Mouse (Mus musculus) small intestine, adult 2 months (tissue): Measurements from ENCODE around the gene Pik3r5. TPM values are rescaled to one million over a fixed set of nuclear protein-coding genes. Genes with fewer than 3 reads are reported as not detected.
A peak's percentile ranks its signal among the peaks of the same experiment; 100 is the strongest.

Experiments used
- H3K27ac ChIP-seq: fragments of 200-500 bp; 2 replicates; pipeline ENCODE4 v1.5.1; 2012; ENCODE audit warnings: low read depth, low read length, control low read depth, inconsistent platforms; ENCODE audit not compliant: insufficient read depth
- H3K27me3 ChIP-seq: fragments of 200-500 bp; 2 replicates; pipeline ENCODE4 v1.6.1; 2012; ENCODE audit warnings: mild to moderate bottlenecking, moderate library complexity, low read length, inconsistent platforms; ENCODE audit not compliant: control insufficient read depth, insufficient read depth
- H3K36me3 ChIP-seq: fragments of 200-500 bp; 2 replicates; pipeline ENCODE4 v1.6.1; 2012; ENCODE audit warnings: mild to moderate bottlenecking, low read length, control low read depth, inconsistent platforms; ENCODE audit not compliant: control insufficient read depth, insufficient read depth
- H3K4me1 ChIP-seq: fragments of 200-500 bp; 2 replicates; pipeline ENCODE4 v1.6.1; 2012; ENCODE audit warnings: low read length, inconsistent platforms, mixed read lengths; ENCODE audit not compliant: control insufficient read depth, insufficient read depth, insufficient read length
- H3K4me3 ChIP-seq: fragments of 200-500 bp; 2 replicates; pipeline ENCODE4 v1.5.1; 2012; ENCODE audit warnings: low read depth, mild to moderate bottlenecking, control low read depth, inconsistent platforms, low read length, moderate library complexity
- CTCF ChIP-seq: fragments of 200-500 bp; IDR thresholded peaks from 2 replicates; pipeline ENCODE4 v1.5.1; 2012; ENCODE audit warnings: low read depth, mild to moderate bottlenecking, control low read depth, inconsistent platforms, low read length, moderate library complexity, mixed read lengths; ENCODE audit not compliant: insufficient replicate concordance, insufficient read length; ENCODE audit errors: extremely low read depth
- POLR2A ChIP-seq: fragments of 200-500 bp; IDR thresholded peaks from 2 replicates; pipeline ENCODE4 v1.6.1; 2012; ENCODE audit warnings: low read depth, mild to moderate bottlenecking, control low read depth, inconsistent platforms, low read length, moderate library complexity
- WGBS: fragments of 180-500 bp; shearing (Covaris S2); methylation state at CpG from one replicate; pipeline ENCODE4 v1.1.7; 2018; 5-methylcytosine and 5-hydroxymethylcytosine counted together
- polyA plus RNA-seq: library from polyadenylated mRNA; depleted of rRNA; stranded (reverse); fragments of >200 nt; gene quantifications from 2 replicates; pipeline ENCODE4 v1.2.3, GENCODE M21; 2012

The Pik3r5 gene
- polyA plus RNA-seq, 1 experiment: 8.9 TPM

- Histone ChIP-seq H3K27ac (no peak overlapping the region), H3K27me3 (no peaks in the 10 kb centered on the region), H3K4me1 (no peaks in the 10 kb centered on the region; the same call in 1 of the 2 replicates), H3K4me3 (no peak overlapping the region), H3K36me3 (no peaks in the 10 kb centered on the region)
- TF ChIP-seq CTCF (no peak), POLR2A (no peak)
- WGBS: 83% methylated on average over 4 of the region's 4 CpGs
Measured at GRCm38 (mm10) chr11:68446547-68446946, 14.6 kb downstream of the Pik3r5 start.

- no peak for TF ChIP-seq POLR2A
- 74% methylated on average over 2 of the region's 2 CpGs for WGBS
- H3K36me3 ChIP-seq: no peaks in the 10 kb centered on the region
Measured at GRCm38 (mm10) chr11:68447242-68447641, 15.3 kb downstream of the Pik3r5 start.

GRCm38 (mm10) chr11:68448356-68448755 is 16.4 kb downstream of the Pik3r5 start:
- Histone ChIP-seq H3K36me3 (no peaks in the 10 kb centered on the region), H3K27me3 (no peaks in the 10 kb centered on the region), H3K27ac (no peak overlapping the region), H3K4me3 (no peak overlapping the region), H3K4me1 (peaks cover 3% of the 10 kb centered on the region; the same call in 1 of the 2 replicates)
- TF ChIP-seq CTCF: no peak
- WGBS: 69% methylated on average over 7 of the region's 7 CpGs

More at GRCm38 (mm10) chr11:68447242-68447641, 15.3 kb downstream of the Pik3r5 start:
- H3K27ac ChIP-seq: no peak overlapping the region
- peaks cover 3% of the 10 kb centered on the region; the same call in 1 of the 2 replicates for H3K4me1 ChIP-seq
- H3K4me3 ChIP-seq: no peak overlapping the region
- H3K27me3 ChIP-seq: no peaks in the 10 kb centered on the region

- H3K27me3 ChIP-seq: no peaks in the 10 kb centered on the region
- H3K4me3 ChIP-seq: no peak overlapping the region
- no peaks in the 10 kb centered on the region for H3K36me3 ChIP-seq
- peaks cover 3% of the 10 kb centered on the region; the same call in 1 of the 2 replicates for H3K4me1 ChIP-seq
- TF ChIP-seq POLR2A (no peak), CTCF (no peak)
- 48% methylated on average over 10 of the region's 10 CpGs for WGBS
- peak overlapping the region; percentile 71 for H3K27ac ChIP-seq
Measured at GRCm38 (mm10) chr11:68451282-68451735, 19.4 kb downstream of the Pik3r5 start.

- Histone ChIP-seq H3K36me3 (no peaks in the 10 kb centered on the region), H3K27ac (peak overlapping the region; percentile 71)
Measured at GRCm38 (mm10) chr11:68451747-68452405, 20.0 kb downstream of the Pik3r5 start.

GRCm38 (mm10) chr11:68452740-68453139 is 20.8 kb downstream of the Pik3r5 start:
- Histone ChIP-seq H3K27me3 (no peaks in the 10 kb centered on the region), H3K4me1 (peaks cover 3% of the 10 kb centered on the region; the same call in 1 of the 2 replicates), H3K4me3 (no peak overlapping the region), H3K27ac (0 out of 2 replicates have a peak overlapping the region, but pooled peaks have one; percentile 27), H3K36me3 (no peaks in the 10 kb centered on the region)
- WGBS: 70% methylated on average over 8 of the region's 8 CpGs
- TF ChIP-seq POLR2A (no peak), CTCF (no peak)

More at GRCm38 (mm10) chr11:68451747-68452405, 20.0 kb downstream of the Pik3r5 start:
- Histone ChIP-seq H3K4me3 (no peak overlapping the region), H3K27me3 (no peaks in the 10 kb centered on the region), H3K4me1 (peaks cover 3% of the 10 kb centered on the region; the same call in 1 of the 2 replicates)
- no peak for TF ChIP-seq POLR2A
- no peak for TF ChIP-seq CTCF
- WGBS: 59% methylated on average over 5 of the region's 5 CpGs

GRCm38 (mm10) chr11:68453301-68453700 is 21.4 kb downstream of the Pik3r5 start:
- no peaks in the 10 kb centered on the region for H3K27me3 ChIP-seq
- no peak overlapping the region; the same call in 1 of the 2 replicates for H3K27ac ChIP-seq
- WGBS: 43% methylated on average over 6 of the region's 6 CpGs
- TF ChIP-seq CTCF: no peak
- TF ChIP-seq POLR2A: no peak
- no peak overlapping the region for H3K4me3 ChIP-seq
- peaks cover 3% of the 10 kb centered on the region; the same call in 1 of the 2 replicates for H3K4me1 ChIP-seq
- H3K36me3 ChIP-seq: no peaks in the 10 kb centered on the region
